Mouse (Mus musculus) heart, postnatal 0 days (tissue): ENCODE results near the gene S100a16.

Experiments used
- CTCF ChIP-seq: IDR thresholded peaks from 2 replicates; pipeline ENCODE4 v1.5.1; 2016; ENCODE audit warnings: antibody characterized with exemption, control low read depth, low read depth
- EP300 ChIP-seq: IDR thresholded peaks from 2 replicates; pipeline ENCODE4 v1.6.1; 2016; ENCODE audit warnings: antibody characterized with exemption, low read depth

DNA sequence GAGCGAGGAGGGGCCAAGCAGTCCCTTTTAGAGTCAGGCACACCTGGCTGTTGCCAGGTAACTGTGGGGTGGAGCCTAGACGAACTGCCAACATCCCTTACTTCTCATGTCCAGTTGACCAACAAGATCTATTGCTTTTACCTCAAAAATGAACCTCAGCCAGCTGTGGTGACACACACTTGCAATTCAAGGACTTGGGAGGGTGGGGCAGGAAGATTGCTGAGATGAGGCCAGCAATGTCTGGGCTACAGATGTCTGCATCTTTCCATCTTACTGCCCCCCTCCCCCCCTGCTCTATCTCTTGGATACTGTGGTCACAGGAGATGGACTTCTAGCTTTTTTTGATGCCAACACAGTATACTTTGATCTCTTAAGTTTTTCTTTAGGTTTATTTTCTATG, 15.2 kb downstream of the S100a16 start:
- no peak for TF ChIP-seq CTCF
- no peak for TF ChIP-seq EP300
